Mouse (Mus musculus): ENCODE results near the gene 2410131K14Rik. TPM values are rescaled to one million over a fixed set of nuclear protein-coding genes. Genes with fewer than 3 reads are reported as not detected.

Gene 2410131K14Rik
- total RNA-seq, 2 experiments from 2014 or later = 13.3 to 14.9 TPM

DNA sequence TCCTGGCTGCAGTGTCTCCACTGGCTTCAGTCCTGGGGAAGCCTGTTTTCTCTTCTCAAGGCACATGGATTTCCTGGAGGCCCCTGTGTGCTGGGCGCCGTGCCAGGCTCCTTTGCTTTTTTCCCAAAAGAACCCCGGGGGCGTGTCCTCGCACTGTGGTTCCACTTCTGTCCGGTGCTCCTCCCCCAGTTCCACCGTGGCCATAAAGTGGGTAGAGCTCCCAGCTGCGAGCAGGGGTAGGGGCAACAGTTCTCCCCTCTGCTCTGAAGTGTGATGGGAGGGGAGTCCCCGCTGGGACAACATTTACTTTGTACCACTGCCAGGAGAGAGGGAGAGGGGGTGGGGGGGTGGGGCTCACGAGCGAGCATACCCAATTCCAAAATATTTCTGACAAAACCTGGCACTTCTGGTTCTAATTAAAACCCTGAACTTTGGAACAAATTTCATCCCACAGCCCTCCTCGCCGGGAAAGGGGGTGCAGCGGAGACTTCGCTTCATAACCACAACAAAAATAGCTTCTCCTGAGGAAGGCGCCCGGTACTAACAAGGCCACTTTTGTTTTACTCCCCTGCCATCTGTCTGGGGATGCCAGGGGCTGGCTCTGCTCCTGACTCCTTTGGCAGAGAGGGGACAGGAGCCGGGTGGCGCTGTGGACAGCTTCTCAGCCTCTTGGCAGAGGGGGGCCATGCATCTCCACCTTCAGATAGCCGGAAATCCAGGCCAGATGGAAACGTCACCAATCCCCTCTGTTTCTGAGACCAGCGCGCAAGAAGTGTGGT is 49.2 kb downstream of the 2410131K14Rik start:
- peak; percentile 79 to 83 for DNase-seq (ENCODE audit: extremely low spot score in 1 of 2, low spot score in 2 of 2)
- peak overlapping the region; percentile 31 for H3K4me3 ChIP-seq
- intact Hi-C loops (cut with DNase I) = no loop called here
- H3K27ac ChIP-seq = peak overlapping the region; percentile 32; the same call in 1 of the 2 replicates
- TF ChIP-seq CTCF (IDR thresholded peaks at IDR 0.05) = no peak; the same call in none of the 2 replicates

DNA sequence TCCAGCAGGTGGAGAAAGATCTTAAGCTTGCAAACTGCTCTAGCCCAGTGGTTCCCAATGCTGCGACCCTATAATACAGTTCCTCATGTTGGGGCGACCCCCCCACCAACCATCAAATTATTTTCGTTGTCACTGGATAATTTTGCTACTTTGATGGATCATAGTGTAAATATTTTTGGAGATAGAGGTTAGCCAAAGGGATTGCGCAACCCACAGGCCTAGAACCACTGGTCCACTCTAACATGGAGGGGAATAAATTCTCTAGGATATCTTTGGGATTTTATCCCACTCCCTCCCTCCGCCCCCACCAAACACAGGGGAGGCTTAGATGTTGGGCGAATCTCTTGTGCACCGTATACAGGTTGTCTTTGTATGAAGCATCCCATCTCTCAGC is 49.8 kb downstream of the 2410131K14Rik start:
- DNase-seq (ENCODE audit: extremely low spot score in 1 of 2, low spot score in 2 of 2) = no peak
- H3K27ac ChIP-seq = peak overlapping the region; percentile 32; the same call in 1 of the 2 replicates
- intact Hi-C loops (cut with DNase I) = no loop called here
- no peak overlapping the region for H3K4me3 ChIP-seq
- no peak; the same call in 1 of the 2 replicates for TF ChIP-seq CTCF (IDR thresholded peaks at IDR 0.05)

- no peak for TF ChIP-seq CTCF (IDR thresholded peaks at IDR 0.05)
- no peak for DNase-seq (ENCODE audit: extremely low spot score in 1 of 2, low spot score in 2 of 2)
- intact Hi-C loops (cut with DNase I) = no loop called here
- Histone ChIP-seq H3K4me3 (no peak overlapping the region), H3K27ac (no peak overlapping the region; the same call in 1 of the 2 replicates)
These were observed 52.3 kb downstream of the 2410131K14Rik start for GRCm38 (mm10) chr5:118297338-118297746.

GRCm38 (mm10) chr5:118299720-118300400 is 54.8 kb downstream of the 2410131K14Rik start:
- Histone ChIP-seq H3K27ac (no peak overlapping the region), H3K4me3 (no peak overlapping the region)
- no peak for DNase-seq (ENCODE audit: extremely low spot score in 1 of 2, low spot score in 2 of 2)
- intact Hi-C loops (cut with DNase I) = no loop called here
- TF ChIP-seq CTCF (IDR thresholded peaks at IDR 0.05) = no peak

GRCm38 (mm10) chr5:118302466-118303155 is 57.6 kb downstream of the 2410131K14Rik start:
- Histone ChIP-seq H3K4me3 (no peak overlapping the region), H3K27ac (no peak overlapping the region)
- no peak for DNase-seq (ENCODE audit: extremely low spot score in 1 of 2, low spot score in 2 of 2)
- TF ChIP-seq CTCF (IDR thresholded peaks at IDR 0.05) = no peak
- intact Hi-C loops (cut with DNase I) = no loop called here

DNA sequence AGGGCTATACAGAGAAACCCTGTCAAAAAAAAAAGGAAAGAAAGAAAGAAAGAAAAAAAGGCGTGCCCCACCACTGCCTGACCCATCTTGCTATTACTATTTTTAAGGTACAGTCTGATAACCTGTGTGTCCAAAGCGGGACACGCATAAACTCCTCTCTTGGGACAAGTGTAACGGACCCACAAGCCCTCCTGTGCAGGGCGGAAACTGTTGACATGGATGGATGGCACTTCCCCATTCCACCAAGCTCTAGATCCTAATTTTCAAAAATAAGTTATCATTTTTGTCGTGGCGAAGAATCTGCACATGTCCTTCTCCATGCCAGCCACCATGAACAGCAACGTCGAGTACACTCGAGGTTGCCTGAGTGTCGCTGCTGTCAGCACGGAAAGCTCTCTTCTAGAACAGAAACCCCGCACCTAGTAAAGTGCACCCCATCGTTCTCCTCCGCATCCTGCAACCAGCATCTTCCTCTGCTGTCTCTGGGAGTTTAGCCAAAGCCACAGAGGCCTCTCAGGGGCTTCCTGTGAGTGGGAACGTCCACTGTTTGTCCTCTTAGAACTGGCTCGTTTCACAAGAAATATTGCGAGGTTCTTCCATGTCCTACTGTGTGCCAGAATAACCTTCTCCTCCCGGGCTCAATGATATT is 60.1 kb downstream of the 2410131K14Rik start:
- intact Hi-C loops (cut with DNase I) = no loop called here
- H3K27ac ChIP-seq = no peak overlapping the region
- no peak overlapping the region for H3K4me3 ChIP-seq
- no peak for DNase-seq (ENCODE audit: extremely low spot score in 1 of 2, low spot score in 2 of 2)
- TF ChIP-seq CTCF (IDR thresholded peaks at IDR 0.05) = no peak

GRCm38 (mm10) chr5:118310389-118310788 is 65.4 kb downstream of the 2410131K14Rik start:
- no peak overlapping the region for H3K4me3 ChIP-seq
- TF ChIP-seq CTCF (IDR thresholded peaks at IDR 0.05) = no peak
- no peak for DNase-seq (ENCODE audit: extremely low spot score in 1 of 2, low spot score in 2 of 2)
- intact Hi-C loops (cut with DNase I) = no loop called here
- no peak overlapping the region for H3K27ac ChIP-seq

DNA sequence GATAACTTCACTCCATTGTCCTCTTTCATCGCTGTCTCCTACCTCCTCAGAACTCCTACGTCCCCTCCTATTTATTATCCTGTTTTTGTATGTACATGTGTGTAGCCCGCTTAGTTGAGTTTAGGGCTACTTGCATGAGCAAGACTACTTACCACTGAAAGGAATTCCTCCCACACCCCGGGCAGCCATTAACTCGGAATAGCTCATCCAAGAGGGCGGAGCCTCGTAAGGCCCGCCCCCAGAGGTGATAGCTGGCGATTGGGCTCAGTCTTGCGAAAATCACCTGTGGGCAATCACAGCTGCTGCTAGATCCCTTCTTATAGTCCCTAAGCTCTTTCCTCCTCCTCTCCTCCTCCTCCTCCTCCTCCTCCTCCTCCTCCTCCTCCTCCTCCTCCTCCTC is 66.2 kb downstream of the 2410131K14Rik start:
- TF ChIP-seq CTCF (IDR thresholded peaks at IDR 0.05) = no peak
- intact Hi-C loops (cut with DNase I) = no loop called here
- Histone ChIP-seq H3K27ac (no peak overlapping the region), H3K4me3 (no peak overlapping the region)
- no peak for DNase-seq (ENCODE audit: extremely low spot score in 1 of 2, low spot score in 2 of 2)

- H3K4me3 ChIP-seq = no peak overlapping the region
- H3K27ac ChIP-seq = no peak overlapping the region
- intact Hi-C loops (cut with DNase I) = no loop called here
- TF ChIP-seq CTCF (IDR thresholded peaks at IDR 0.05) = no peak
- DNase-seq (ENCODE audit: extremely low spot score in 1 of 2, low spot score in 2 of 2) = no peak
These were observed 68.7 kb downstream of the 2410131K14Rik start for GRCm38 (mm10) chr5:118313766-118314165.

Other genes with a start within 250 kb of the 2410131K14Rik start
- gene Tesc, start 217.5 kb upstream of the 2410131K14Rik start, total RNA-seq (2021) = 10 to 100 TPM; 82.0 to 87.3 TPM
- gene Fbxw8, start 89.8 kb upstream of the 2410131K14Rik start, total RNA-seq (2021) = 10 to 100 TPM; 34.5 to 35.1 TPM
- gene Hrk, start 80.6 kb upstream of the 2410131K14Rik start, total RNA-seq (2021) = 10 to 100 TPM; 26.6 to 26.7 TPM
- gene Rnft2, start 111 bp upstream of the 2410131K14Rik start, total RNA-seq (2021) = 10 to 100 TPM; 65.1 to 78.8 TPM